Mouse (Mus musculus) mammary gland, adult 2 months (tissue): Measurements from ENCODE around the gene Tmem169. TPM values are rescaled to one million over a fixed set of nuclear protein-coding genes. Genes with fewer than 3 reads are reported as not detected.

Source experiments
- polyA plus RNA-seq: library from polyadenylated mRNA; depleted of rRNA; stranded (reverse); fragments of >200 nt; gene quantifications from 2 replicates; pipeline ENCODE4 v1.2.3, GENCODE M21; 2012; ENCODE audit warnings: low replicate concordance; rRNA removed

Gene Tmem169
- 0.04 TPM in 1 of 2 replicates, not detected in the other for polyA plus RNA-seq

DNA sequence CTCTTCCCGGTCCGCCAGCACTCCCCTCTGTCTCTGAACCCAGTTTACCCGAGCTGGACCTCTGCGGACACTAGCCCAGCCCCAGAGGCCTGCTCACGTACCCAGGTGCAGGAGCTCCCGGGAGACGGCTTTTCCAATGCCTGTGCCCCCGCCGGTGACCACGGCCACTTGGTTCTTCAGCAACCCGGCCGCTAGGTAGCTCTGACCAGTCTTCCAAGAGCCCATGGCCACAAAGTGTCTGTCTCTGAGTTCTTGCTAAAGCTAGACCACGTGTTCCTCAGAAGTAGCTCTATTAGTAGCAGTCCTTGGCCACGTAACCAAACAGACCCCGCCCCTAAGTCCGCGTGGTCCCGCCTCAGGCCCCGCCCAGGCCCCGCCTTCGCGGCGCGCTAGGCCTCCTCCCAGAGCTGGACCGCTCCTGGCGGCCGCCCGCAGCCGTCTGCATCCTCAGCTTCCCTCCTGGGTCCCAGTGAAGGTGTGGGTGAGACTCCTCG lies at the start of gene Tmem169, which contains the start of gene Pecr:
Tmem169 (plus strand) TSS at position 378 of the 494 bp plus-strand sequence.
Pecr (minus strand) TSS at position 323 of the 494 bp plus-strand sequence.

DNA sequence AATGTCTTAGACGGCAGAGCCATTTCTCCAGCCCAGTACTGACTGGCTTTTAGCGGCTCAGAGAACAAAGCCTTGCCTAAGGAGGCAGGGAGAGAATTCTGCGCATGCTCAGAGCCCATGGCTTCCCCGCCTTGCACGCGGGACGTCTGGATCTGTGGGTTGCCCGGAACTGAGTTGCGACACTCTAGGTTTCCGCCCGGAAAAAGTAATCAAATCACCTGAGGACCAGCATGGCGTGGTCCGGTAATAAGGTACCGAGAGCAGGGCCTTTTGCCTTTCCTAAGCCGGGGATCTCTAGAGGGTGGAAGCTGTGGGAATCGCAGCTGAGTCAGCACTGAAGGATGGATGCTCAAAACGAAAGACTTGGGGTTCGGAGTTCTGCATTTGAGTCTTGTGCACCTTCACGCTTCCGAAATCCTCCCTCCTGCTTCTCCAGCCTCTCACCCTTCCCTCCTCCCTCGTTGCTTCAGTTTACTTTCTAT lies 23.2 kb downstream of the Tmem169 start, which contains the start of gene Xrcc5:
Xrcc5 (plus strand) TSS at position 105 of the 482 bp plus-strand sequence.

Other genes with a start within 250 kb of the Tmem169 start
- gene Mreg, start 72.1 kb upstream of the Tmem169 start, polyA plus RNA-seq, result 5.2 and 8.8 TPM in 2 replicates
- 7.6 and 14.7 TPM in 2 replicates for gene Pecr, start 55 bp upstream of the Tmem169 start, polyA plus RNA-seq
- gene Xrcc5, start 23.1 kb downstream of the Tmem169 start, polyA plus RNA-seq, result 1.5 and 3.6 TPM in 2 replicates